Mouse (Mus musculus) layer of hippocampus, adult 11-12 months (tissue): Measurements from ENCODE around the gene Arhgef16.
A peak's percentile ranks its signal among the peaks of the same experiment; 100 is the strongest.

Experiments used
- DNase-seq: peaks from one replicate; pipeline ENCODE4 v3.0.0; 2022; ENCODE audit warnings: low spot score

Arhgef16 gene

GRCm38 (mm10) chr4:154293735-154294201 lies 7.7 kb downstream of the Arhgef16 start:
- DNase-seq: no peak

- no peak for DNase-seq
Measured at GRCm38 (mm10) chr4:154283671-154284070, 17.8 kb downstream of the Arhgef16 start.

- DNase-seq: no peak
Measured at GRCm38 (mm10) chr4:154279481-154279880, 22.0 kb downstream of the Arhgef16 start.

GRCm38 (mm10) chr4:154273000-154273399 lies 28.5 kb downstream of the Arhgef16 start:
- DNase-seq: peak; percentile 77

GRCm38 (mm10) chr4:154269520-154269919 lies 32.0 kb downstream of the Arhgef16 start:
- DNase-seq: no peak

GRCm38 (mm10) chr4:154267511-154267910 lies 34.0 kb downstream of the Arhgef16 start:
- no peak for DNase-seq

- DNase-seq: no peak
Measured at GRCm38 (mm10) chr4:154262071-154262470, 39.4 kb downstream of the Arhgef16 start.

GRCm38 (mm10) chr4:154260755-154261154 lies 40.7 kb downstream of the Arhgef16 start:
- DNase-seq: no peak

GRCm38 (mm10) chr4:154252537-154253255 lies 48.8 kb downstream of the Arhgef16 start:
- peak; percentile 58 for DNase-seq

GRCm38 (mm10) chr4:154249316-154249715 lies 52.2 kb downstream of the Arhgef16 start:
- DNase-seq: no peak

- no peak for DNase-seq
Measured at GRCm38 (mm10) chr4:154248092-154248805, 53.2 kb downstream of the Arhgef16 start.

- no peak for DNase-seq
Measured at GRCm38 (mm10) chr4:154247207-154248091, 54.0 kb downstream of the Arhgef16 start.

- peak; percentile 67 for DNase-seq
Measured at GRCm38 (mm10) chr4:154246115-154247040, 55.1 kb downstream of the Arhgef16 start.

GRCm38 (mm10) chr4:154245342-154245741 lies 56.1 kb downstream of the Arhgef16 start:
- no peak for DNase-seq

- DNase-seq: no peak
Measured at GRCm38 (mm10) chr4:154240608-154241007, 60.9 kb downstream of the Arhgef16 start.

- no peak for DNase-seq
Measured at GRCm38 (mm10) chr4:154239199-154239598, 62.3 kb downstream of the Arhgef16 start.

GRCm38 (mm10) chr4:154237306-154237705 lies 64.2 kb downstream of the Arhgef16 start:
- no peak for DNase-seq

- no peak for DNase-seq
Measured at GRCm38 (mm10) chr4:154236893-154237292, 64.6 kb downstream of the Arhgef16 start.

- DNase-seq: no peak
Measured at GRCm38 (mm10) chr4:154236001-154236400, 65.5 kb downstream of the Arhgef16 start.

- DNase-seq: no peak
Measured at GRCm38 (mm10) chr4:154232295-154232694, 69.2 kb downstream of the Arhgef16 start.

- DNase-seq: no peak
Measured at GRCm38 (mm10) chr4:154231380-154231779, 70.1 kb downstream of the Arhgef16 start.
